Mouse (Mus musculus) forebrain, embryonic 11.5 days (tissue): ENCODE data around the gene Tead1. TPM values are rescaled to one million over a fixed set of nuclear protein-coding genes. Genes with fewer than 3 reads are reported as not detected.
A peak's percentile ranks its signal among the peaks of the same experiment; 100 is the strongest.

Experiments used
- ATAC-seq: fragments of 200-750 bp; cut with Nextera tagmentation; replicated peaks from 2 replicates; pipeline ENCODE4 v1.8.0; 2017; ENCODE audit warnings: moderate TSS enrichment; ENCODE audit not compliant: low FRiP score
- DNase-seq: peaks from one replicate; pipeline ENCODE4 v3.0.0-alpha.2; 2017; ENCODE audit warnings: low spot score
- H3K27ac ChIP-seq: fragments of 300-500 bp; sonication (generic); 2 replicates; pipeline ENCODE4 v1.5.1; 2014; ENCODE audit warnings: low read depth, low read length
- H3K27me3 ChIP-seq: fragments of 300-500 bp; sonication (generic); 2 replicates; pipeline ENCODE4 v1.6.1; 2014; ENCODE audit warnings: mild to moderate bottlenecking, low read length, mixed read lengths; ENCODE audit not compliant: control insufficient read depth, insufficient read depth
- H3K36me3 ChIP-seq: fragments of 300-500 bp; sonication (generic); 2 replicates; pipeline ENCODE4 v1.6.1; 2014; ENCODE audit warnings: mild to moderate bottlenecking, low read length, moderate library complexity, mixed read lengths; ENCODE audit not compliant: control insufficient read depth, insufficient read depth
- H3K4me1 ChIP-seq: fragments of 300-500 bp; sonication (generic); replicated peaks from 2 replicates; pipeline ENCODE4 v1.6.1; 2014; ENCODE audit warnings: low read length, mixed read lengths; ENCODE audit not compliant: control insufficient read depth, insufficient read depth
- H3K4me2 ChIP-seq: fragments of 300-500 bp; sonication (generic); 2 replicates; pipeline ENCODE4 v1.6.1; 2014; ENCODE audit warnings: low read depth, mild to moderate bottlenecking, low read length, moderate library complexity, mixed read lengths; ENCODE audit not compliant: severe bottlenecking
- H3K4me3 ChIP-seq: fragments of 300-500 bp; sonication (generic); 2 replicates; pipeline ENCODE4 v1.5.1; 2014; ENCODE audit warnings: low read depth, low read length
- H3K9ac ChIP-seq: fragments of 300-500 bp; sonication (generic); 2 replicates; pipeline ENCODE4 v1.6.1; 2014; ENCODE audit warnings: low read length
- H3K9me3 ChIP-seq: fragments of 300-500 bp; sonication (generic); 2 replicates; pipeline ENCODE4 v1.6.1; 2016; ENCODE audit warnings: low read length, mixed read lengths; ENCODE audit not compliant: control insufficient read depth
- WGBS: fragments of 180-500 bp; shearing (Covaris S2); extraction: QIAGEN DNeasy Blood & Tissue Kit; methylation state at CpG from one replicate; pipeline ENCODE4 v1.1.7; 2014; 5-methylcytosine and 5-hydroxymethylcytosine counted together
- polyA plus RNA-seq: library from polyadenylated mRNA; unstranded; fragments of >200 nt; fragmentation: Nextera tagmentation; extraction: Ambion mirVana; gene quantifications from 2 replicates; pipeline ENCODE4 v1.2.1, GENCODE M21; 2014

The Tead1 gene
- polyA plus RNA-seq, 1 experiment from 2014 or later = 24.9 TPM

DNA sequence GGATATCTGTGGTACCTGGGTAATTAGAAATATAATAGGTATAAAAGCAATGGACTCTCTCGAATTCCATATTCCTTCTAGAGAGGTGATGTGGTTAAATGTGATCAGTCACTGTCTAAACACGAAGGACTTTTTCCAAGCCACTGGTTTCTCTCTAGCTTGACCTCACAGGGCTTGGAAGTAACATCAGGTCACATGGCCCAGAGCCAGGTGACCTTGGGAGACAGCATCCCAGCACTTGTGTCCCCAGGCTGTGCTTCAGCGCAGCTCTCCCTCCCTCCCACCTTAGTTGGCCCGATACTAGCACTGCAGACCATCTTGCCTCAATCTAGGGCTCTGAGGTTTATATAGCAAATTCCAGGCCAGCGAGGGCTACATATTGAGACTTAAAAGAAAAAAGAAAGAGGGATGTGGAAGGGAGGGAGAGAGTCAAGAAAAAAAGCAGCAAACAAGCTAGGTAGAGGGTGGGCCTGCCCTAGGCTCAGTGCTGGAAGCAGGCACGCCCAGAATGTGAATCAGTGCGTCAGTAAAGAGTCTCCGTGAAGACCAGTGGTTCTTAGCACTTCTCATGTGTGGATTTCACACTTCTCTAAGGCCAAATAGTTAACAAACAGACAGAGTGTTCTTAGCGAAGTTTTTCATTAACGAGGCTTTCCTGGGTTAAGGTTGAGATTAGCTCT lies 149.0 kb downstream of the Tead1 start:
- Histone ChIP-seq H3K4me3 (no peak overlapping the region), H3K9me3 (no peaks in the 10 kb centered on the region), H3K4me1 (peaks cover 28% of the 10 kb centered on the region), H3K27me3 (no peaks in the 10 kb centered on the region), H3K9ac (no peak overlapping the region), H3K36me3 (no peaks in the 10 kb centered on the region), H3K4me2 (no peak overlapping the region), H3K27ac (no peak overlapping the region)
- no peak for ATAC-seq
- no peak for DNase-seq
- 54% methylated on average over 10 of the region's 10 CpGs for WGBS

GRCm38 (mm10) chr7:112828696-112829022 lies 149.5 kb downstream of the Tead1 start:
- H3K4me1 ChIP-seq = peaks cover 26% of the 10 kb centered on the region
- no peak overlapping the region for H3K27ac ChIP-seq

GRCm38 (mm10) chr7:112830946-112831345 lies 151.8 kb downstream of the Tead1 start:
- H3K4me3 ChIP-seq = no peak overlapping the region
- DNase-seq = no peak
- peaks cover 13% of the 10 kb centered on the region for H3K4me1 ChIP-seq
- no peaks in the 10 kb centered on the region for H3K27me3 ChIP-seq
- no peak overlapping the region for H3K9ac ChIP-seq
- ATAC-seq = no peak
- H3K9me3 ChIP-seq = no peaks in the 10 kb centered on the region
- no peaks in the 10 kb centered on the region for H3K36me3 ChIP-seq
- no peak overlapping the region for H3K4me2 ChIP-seq
- 70% methylated on average over 4 of the region's 4 CpGs for WGBS
- H3K27ac ChIP-seq = no peak overlapping the region

More at GRCm38 (mm10) chr7:112828696-112829022, 149.5 kb downstream of the Tead1 start:
- Histone ChIP-seq H3K4me3 (no peak overlapping the region), H3K9ac (no peak overlapping the region), H3K9me3 (no peaks in the 10 kb centered on the region), H3K36me3 (no peaks in the 10 kb centered on the region), H3K4me2 (no peak overlapping the region), H3K27me3 (no peaks in the 10 kb centered on the region)
- no peak for DNase-seq
- no peak for ATAC-seq

DNA sequence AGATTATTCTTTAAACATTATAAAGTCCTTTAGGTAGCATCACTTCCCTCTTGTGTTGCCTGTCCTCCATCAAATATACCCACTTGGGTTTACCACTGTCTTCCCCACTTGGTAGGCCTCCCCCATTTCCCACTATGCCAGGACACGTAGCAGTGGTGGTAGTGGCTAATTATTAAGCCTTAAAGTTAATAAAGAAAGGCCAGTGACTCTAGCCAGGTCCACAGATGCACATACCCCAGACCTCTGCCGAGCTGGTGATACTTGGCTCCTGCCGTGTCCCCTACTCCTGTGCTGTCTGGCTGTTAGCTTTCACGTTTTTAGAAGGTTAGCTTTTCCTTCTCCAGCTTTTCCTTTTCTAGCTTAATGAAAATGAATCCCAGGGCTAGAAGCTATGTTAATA lies 152.3 kb downstream of the Tead1 start:
- Histone ChIP-seq H3K36me3 (no peaks in the 10 kb centered on the region), H3K27ac (no peak overlapping the region), H3K4me1 (peaks cover 9% of the 10 kb centered on the region), H3K4me3 (no peak overlapping the region), H3K27me3 (no peaks in the 10 kb centered on the region), H3K9me3 (no peaks in the 10 kb centered on the region), H3K4me2 (no peak overlapping the region), H3K9ac (no peak overlapping the region)
- 79% methylated on average over 4 of the region's 4 CpGs for WGBS
- no peak for DNase-seq
- no peak for ATAC-seq

GRCm38 (mm10) chr7:112833132-112833531 lies 154.0 kb downstream of the Tead1 start:
- H3K4me2 ChIP-seq = no peak overlapping the region
- H3K27me3 ChIP-seq = no peaks in the 10 kb centered on the region
- no peak overlapping the region for H3K9ac ChIP-seq
- H3K4me3 ChIP-seq = no peak overlapping the region
- no peak overlapping the region for H3K27ac ChIP-seq
- WGBS = 78% methylated on average over 4 of the region's 4 CpGs
- H3K36me3 ChIP-seq = no peaks in the 10 kb centered on the region
- no peak for ATAC-seq
- H3K9me3 ChIP-seq = peaks cover 3% of the 10 kb centered on the region; the same call in 1 of the 2 replicates
- peaks cover 3% of the 10 kb centered on the region; the same call in 1 of the 2 replicates for H3K4me1 ChIP-seq
- no peak for DNase-seq

- 84% methylated on average over 9 of the region's 9 CpGs for WGBS
- DNase-seq = no peak
- H3K4me1 ChIP-seq = peaks cover 14% of the 10 kb centered on the region
These were observed 157.0 kb downstream of the Tead1 start for GRCm38 (mm10) chr7:112836076-112836475.

DNA sequence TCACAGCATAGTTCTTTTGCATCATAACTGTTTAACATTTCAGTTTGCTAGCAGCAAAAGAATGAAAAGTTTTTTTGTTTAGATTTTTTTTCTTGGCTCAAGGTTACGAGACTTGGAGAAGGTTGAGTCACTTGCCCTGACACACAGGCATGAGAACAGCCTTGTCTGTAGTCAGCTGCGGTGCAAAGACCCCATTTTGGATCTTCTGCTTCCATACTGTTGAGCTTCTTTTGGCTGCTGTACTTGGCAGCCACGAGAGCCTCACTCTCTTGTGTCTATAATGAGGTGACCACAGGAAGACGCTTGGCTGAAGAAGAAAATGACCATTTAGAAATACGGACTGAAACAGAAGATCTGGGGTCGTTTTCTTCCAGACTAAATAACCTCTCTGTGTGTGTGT lies 159.0 kb downstream of the Tead1 start:
- Histone ChIP-seq H3K9ac (no peak overlapping the region), H3K36me3 (no peaks in the 10 kb centered on the region), H3K4me2 (no peak overlapping the region), H3K27me3 (no peaks in the 10 kb centered on the region), H3K9me3 (peaks cover 3% of the 10 kb centered on the region; the same call in 1 of the 2 replicates), H3K4me1 (peaks cover 18% of the 10 kb centered on the region), H3K27ac (no peak overlapping the region), H3K4me3 (no peak overlapping the region)
- no peak for DNase-seq
- ATAC-seq = no peak
- 90% methylated on average over 6 of the region's 6 CpGs for WGBS

More at GRCm38 (mm10) chr7:112836076-112836475, 157.0 kb downstream of the Tead1 start:
- ATAC-seq = no peak
- no peak overlapping the region for H3K9ac ChIP-seq
- H3K4me2 ChIP-seq = no peak overlapping the region
- H3K4me3 ChIP-seq = no peak overlapping the region
- H3K36me3 ChIP-seq = no peaks in the 10 kb centered on the region
- H3K9me3 ChIP-seq = peaks cover 3% of the 10 kb centered on the region; the same call in 1 of the 2 replicates
- no peak overlapping the region for H3K27ac ChIP-seq
- H3K27me3 ChIP-seq = no peaks in the 10 kb centered on the region

- Histone ChIP-seq H3K27me3 (no peaks in the 10 kb centered on the region), H3K4me3 (no peak overlapping the region), H3K27ac (peak overlapping the region; percentile 81), H3K36me3 (no peaks in the 10 kb centered on the region), H3K9me3 (peaks cover 3% of the 10 kb centered on the region; the same call in 1 of the 2 replicates), H3K4me2 (0 out of 2 replicates have a peak overlapping the region, but pooled peaks have one; percentile 9), H3K9ac (no peak overlapping the region; the same call in 1 of the 2 replicates), H3K4me1 (peaks cover 18% of the 10 kb centered on the region)
- DNase-seq = no peak
- ATAC-seq = no peak
- 16% methylated on average over 7 of the region's 7 CpGs for WGBS
These were observed 161.2 kb downstream of the Tead1 start for GRCm38 (mm10) chr7:112840351-112840750.

DNA sequence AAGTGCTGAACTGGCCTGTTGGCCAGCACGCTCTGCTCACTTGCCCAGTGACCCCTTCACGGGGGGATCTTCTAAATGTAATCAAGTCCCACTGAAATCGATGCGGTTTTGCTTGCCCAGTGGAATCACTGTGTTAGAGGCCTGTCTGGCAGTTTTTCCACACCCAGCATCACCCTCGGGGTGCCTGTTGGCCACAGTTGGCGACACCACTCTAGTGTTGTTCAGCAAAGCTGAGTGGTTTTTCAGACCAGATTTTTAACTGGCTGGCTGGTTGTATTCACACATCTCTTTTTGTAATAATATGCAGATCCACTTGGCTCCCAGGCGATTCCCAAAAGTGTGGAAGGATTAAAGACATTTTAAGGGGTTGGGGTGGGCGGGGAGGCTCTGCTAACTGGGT lies 161.8 kb downstream of the Tead1 start:
- ATAC-seq = 0 out of 2 replicates have a peak, but pooled peaks have one; percentile 11
- peak; percentile 56 for DNase-seq
- Histone ChIP-seq H3K4me1 (peaks cover 18% of the 10 kb centered on the region), H3K4me3 (no peak overlapping the region), H3K9ac (peak overlapping the region; percentile 27; the same call in 1 of the 2 replicates), H3K4me2 (0 out of 2 replicates have a peak overlapping the region, but pooled peaks have one; percentile 9), H3K36me3 (no peaks in the 10 kb centered on the region), H3K27ac (peak overlapping the region; percentile 81), H3K27me3 (no peaks in the 10 kb centered on the region), H3K9me3 (peaks cover 3% of the 10 kb centered on the region; the same call in 1 of the 2 replicates)
- 17% methylated on average over 8 of the region's 8 CpGs for WGBS
